Mouse (Mus musculus) hindbrain, embryonic 12.5 days (tissue): ENCODE measurements around the gene Pxmp4. TPM values are rescaled to one million over a fixed set of nuclear protein-coding genes. Genes with fewer than 3 reads are reported as not detected.

Experiments used
- ATAC-seq: fragments of 200-750 bp; cut with Nextera tagmentation; 2 replicates; pipeline ENCODE4 v1.8.0; 2017; ENCODE audit warnings: moderate TSS enrichment; ENCODE audit not compliant: low FRiP score
- H3K27ac ChIP-seq: fragments of 300-500 bp; sonication (generic); 2 replicates; pipeline ENCODE4 v1.5.1; 2016; ENCODE audit warnings: mild to moderate bottlenecking
- H3K27me3 ChIP-seq: fragments of 300-500 bp; sonication (generic); 2 replicates; pipeline ENCODE4 v1.6.1; 2016; ENCODE audit warnings: mild to moderate bottlenecking
- H3K36me3 ChIP-seq: fragments of 300-500 bp; sonication (generic); 2 replicates; pipeline ENCODE4 v1.6.1; 2016; ENCODE audit warnings: mild to moderate bottlenecking
- H3K4me1 ChIP-seq: fragments of 300-500 bp; sonication (generic); 2 replicates; pipeline ENCODE4 v1.6.1; 2016
- H3K4me2 ChIP-seq: fragments of 300-500 bp; sonication (generic); replicated peaks from 2 replicates; pipeline ENCODE4 v1.6.1; 2016; ENCODE audit warnings: mild to moderate bottlenecking
- H3K4me3 ChIP-seq: fragments of 300-500 bp; sonication (generic); 2 replicates; pipeline ENCODE4 v1.5.1; 2016; ENCODE audit warnings: mild to moderate bottlenecking
- H3K9ac ChIP-seq: fragments of 300-500 bp; sonication (generic); 2 replicates; pipeline ENCODE4 v1.6.1; 2016; ENCODE audit warnings: mild to moderate bottlenecking, moderate library complexity
- H3K9me3 ChIP-seq: fragments of 300-500 bp; sonication (generic); replicated peaks from 2 replicates; pipeline ENCODE4 v1.6.1; 2016; ENCODE audit warnings: mild to moderate bottlenecking
- WGBS: fragments of 180-500 bp; shearing (Covaris S2); methylation state at CpG from one replicate; pipeline ENCODE4 v1.1.7; 2016; 5-methylcytosine and 5-hydroxymethylcytosine counted together
- polyA plus RNA-seq: library from polyadenylated mRNA; unstranded; fragments of >200 nt; fragmentation: Nextera tagmentation; extraction: Ambion mirVana; gene quantifications from 2 replicates; pipeline ENCODE4 v1.2.1, GENCODE M21; 2016

Pxmp4 gene
- polyA plus RNA-seq, 1 experiment from 2014 or later, result 14.1 TPM

DNA sequence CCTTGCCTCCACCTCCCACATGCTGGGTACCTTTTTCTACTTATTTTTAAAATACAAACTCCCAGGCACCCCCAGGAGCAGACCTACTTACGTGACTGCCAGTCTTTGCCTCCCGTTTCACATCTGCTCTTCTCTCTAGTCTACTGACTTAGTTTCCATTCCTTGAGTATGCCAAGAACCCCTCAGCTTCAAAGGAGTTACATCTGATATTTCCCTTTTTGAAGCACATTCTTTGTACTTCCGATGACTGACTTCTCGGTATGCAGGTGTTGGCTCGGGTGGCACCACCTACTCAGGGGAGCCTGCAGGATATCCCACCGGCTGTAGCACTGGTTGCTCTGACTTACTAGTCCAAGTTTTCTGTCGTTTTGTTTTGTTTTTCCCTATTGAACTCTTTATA is 648 bp upstream of the Pxmp4 start:
- 38% methylated on average over 7 of the region's 7 CpGs for WGBS

DNA sequence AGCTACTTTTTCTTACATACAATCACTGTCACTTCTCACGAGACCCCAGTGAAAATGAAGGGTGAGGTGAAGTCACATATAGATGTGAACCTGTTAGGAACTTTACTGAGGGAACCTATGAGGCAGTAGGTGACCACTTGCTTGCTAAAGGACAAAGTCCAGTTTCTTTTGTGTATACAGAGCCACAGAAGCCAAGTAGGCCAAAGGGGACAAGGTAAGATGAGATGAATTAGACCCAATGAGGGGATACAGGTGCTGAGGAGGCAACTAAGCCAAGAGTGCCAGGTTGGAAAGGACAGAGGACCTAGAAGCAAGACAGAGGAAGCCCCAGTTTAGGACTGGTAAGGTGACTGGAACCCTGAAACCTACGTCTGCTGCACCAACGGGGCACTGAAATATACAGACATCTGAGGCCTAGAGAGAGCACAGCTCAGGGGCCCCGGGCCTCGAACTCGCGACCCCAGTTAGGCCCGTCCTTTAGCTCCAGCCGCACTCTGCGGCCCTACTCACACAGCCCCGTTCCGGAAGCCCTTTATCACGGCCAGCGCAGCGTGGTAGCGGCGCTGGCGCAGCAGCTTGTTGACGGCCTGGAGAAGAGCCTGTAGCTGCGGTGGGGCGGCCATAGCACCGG is 386 bp downstream of the Pxmp4 start:
- ATAC-seq, result no peak; the same call in 1 of the 2 replicates
- peaks cover 13% of the 10 kb centered on the region for H3K4me1 ChIP-seq
- H3K4me3 ChIP-seq, result peak overlapping the region; percentile 70
- peak overlapping the region; percentile 67 for H3K4me2 ChIP-seq
- peak overlapping the region; percentile 80 for H3K9ac ChIP-seq
- 17% methylated on average over 22 of the region's 22 CpGs for WGBS
- H3K9me3 ChIP-seq, result no peaks in the 10 kb centered on the region
- no peaks in the 10 kb centered on the region for H3K27me3 ChIP-seq
- peak overlapping the region; percentile 26 for H3K27ac ChIP-seq
- no peaks in the 10 kb centered on the region for H3K36me3 ChIP-seq

More for the DNA sequence above, 648 bp upstream of the Pxmp4 start:
- Histone ChIP-seq H3K4me3 (peak overlapping the region; percentile 70), H3K27ac (no peak overlapping the region), H3K9me3 (no peaks in the 10 kb centered on the region), H3K4me1 (peaks cover 13% of the 10 kb centered on the region), H3K4me2 (peak overlapping the region; percentile 67), H3K27me3 (no peaks in the 10 kb centered on the region), H3K9ac (no peak overlapping the region), H3K36me3 (no peaks in the 10 kb centered on the region)
- ATAC-seq, result no peak

GRCm38 (mm10) chr2:154601324-154601723 is 2.2 kb downstream of the Pxmp4 start:
- Histone ChIP-seq H3K4me1 (peaks cover 13% of the 10 kb centered on the region), H3K36me3 (no peaks in the 10 kb centered on the region), H3K27ac (no peak overlapping the region), H3K9me3 (no peaks in the 10 kb centered on the region), H3K9ac (no peak overlapping the region), H3K4me2 (no peak overlapping the region), H3K4me3 (no peak overlapping the region), H3K27me3 (no peaks in the 10 kb centered on the region)
- no peak for ATAC-seq
- WGBS, result 72% methylated on average over 3 of the region's 3 CpGs

- H3K4me2 ChIP-seq, result no peak overlapping the region
- no peaks in the 10 kb centered on the region for H3K9me3 ChIP-seq
- ATAC-seq, result no peak
- 68% methylated on average over 6 of the region's 6 CpGs for whole genome bisulfite sequencing
- no peak overlapping the region for H3K9ac ChIP-seq
- H3K36me3 ChIP-seq, result no peaks in the 10 kb centered on the region
- H3K4me3 ChIP-seq, result no peak overlapping the region
- H3K27me3 ChIP-seq, result no peaks in the 10 kb centered on the region
- H3K4me1 ChIP-seq, result peaks cover 13% of the 10 kb centered on the region
- H3K27ac ChIP-seq, result no peak overlapping the region
Observed at GRCm38 (mm10) chr2:154600586-154600985, 2.9 kb downstream of the Pxmp4 start.

- H3K27me3 ChIP-seq, result no peaks in the 10 kb centered on the region
- H3K9ac ChIP-seq, result no peak overlapping the region
- H3K4me2 ChIP-seq, result no peak overlapping the region
- ATAC-seq, result no peak
- no peak overlapping the region for H3K27ac ChIP-seq
- WGBS, result 92% methylated on average over 3 of the region's 3 CpGs
- H3K9me3 ChIP-seq, result no peaks in the 10 kb centered on the region
- H3K4me3 ChIP-seq, result no peak overlapping the region
- H3K4me1 ChIP-seq, result peaks cover under 1% of the 10 kb centered on the region; the same call in 1 of the 2 replicates
- peaks cover 13% of the 10 kb centered on the region; the same call in 1 of the 2 replicates for H3K36me3 ChIP-seq
Observed at GRCm38 (mm10) chr2:154597399-154597798, 6.1 kb downstream of the Pxmp4 start.

DNA sequence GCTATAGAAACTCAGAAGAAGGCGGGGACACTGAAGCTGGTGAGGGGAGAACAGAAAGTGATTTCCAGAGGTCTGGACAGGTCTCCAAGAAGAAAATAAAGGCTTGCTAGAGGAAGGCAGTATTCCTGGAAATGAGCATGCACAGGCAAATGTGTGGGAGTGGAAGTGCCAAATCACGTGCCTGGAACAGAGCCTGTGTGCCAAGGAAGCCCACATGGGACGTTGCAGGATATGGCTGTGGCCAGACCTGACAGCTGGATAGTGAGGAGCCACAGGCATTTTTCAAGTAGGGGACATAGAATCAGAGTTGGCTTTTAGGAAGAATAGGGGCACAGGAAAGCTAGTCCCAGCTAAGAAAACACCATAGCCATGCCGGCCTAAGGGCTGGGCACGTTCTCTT is 7.7 kb downstream of the Pxmp4 start:
- whole genome bisulfite sequencing, result 78% methylated on average over 5 of the region's 5 CpGs
- Histone ChIP-seq H3K4me2 (no peak overlapping the region), H3K27me3 (no peaks in the 10 kb centered on the region), H3K27ac (no peak overlapping the region), H3K4me1 (no peaks in the 10 kb centered on the region), H3K4me3 (no peak overlapping the region), H3K36me3 (peaks cover 13% of the 10 kb centered on the region; the same call in 1 of the 2 replicates), H3K9ac (no peak overlapping the region), H3K9me3 (no peaks in the 10 kb centered on the region)
- ATAC-seq, result no peak

DNA sequence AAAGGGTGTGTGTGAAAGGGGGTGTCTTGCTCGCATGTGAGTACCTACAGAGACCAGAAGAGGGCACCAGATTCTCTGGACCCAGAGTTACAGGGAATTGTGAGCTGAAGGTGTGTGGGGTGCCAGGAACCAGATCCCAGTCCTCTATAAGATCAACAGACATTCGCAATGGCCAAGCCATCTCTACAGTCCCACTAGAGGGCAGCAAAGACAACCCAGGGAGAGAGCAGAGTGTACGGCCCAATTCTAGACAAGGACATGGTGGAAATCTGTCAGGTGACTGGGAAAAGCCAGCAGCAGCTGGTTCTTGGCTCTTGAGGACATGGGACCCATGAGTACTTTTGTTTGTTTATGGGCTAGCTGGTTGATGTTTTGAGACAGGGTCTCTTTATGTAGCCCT is 10.5 kb downstream of the Pxmp4 start:
- no peak overlapping the region for H3K27ac ChIP-seq
- 61% methylated on average over 3 of the region's 3 CpGs for WGBS
- H3K27me3 ChIP-seq, result no peaks in the 10 kb centered on the region
- H3K4me1 ChIP-seq, result no peaks in the 10 kb centered on the region
- peaks cover 13% of the 10 kb centered on the region; the same call in 1 of the 2 replicates for H3K36me3 ChIP-seq
- ATAC-seq, result no peak
- no peaks in the 10 kb centered on the region for H3K9me3 ChIP-seq
- no peak overlapping the region for H3K4me2 ChIP-seq
- no peak overlapping the region for H3K9ac ChIP-seq
- H3K4me3 ChIP-seq, result no peak overlapping the region

DNA sequence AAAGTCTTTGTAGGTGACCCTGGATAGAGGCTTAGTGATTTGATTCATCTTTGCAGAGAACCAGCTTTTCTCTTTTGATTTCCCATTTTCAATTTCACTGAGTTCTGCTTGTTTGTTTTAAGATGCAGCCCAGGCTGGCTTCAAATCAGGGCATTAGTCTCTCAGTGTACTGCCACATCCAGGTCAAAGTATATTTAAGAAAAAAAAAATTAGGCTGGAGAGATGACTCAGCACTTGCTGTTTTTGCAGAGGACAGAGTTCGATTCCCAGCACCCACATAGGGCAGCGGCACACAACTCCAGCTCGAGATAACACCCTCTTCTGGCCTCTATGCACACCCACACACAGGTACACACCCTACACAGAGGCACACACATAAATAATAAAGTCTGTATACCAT is 12.3 kb downstream of the Pxmp4 start:
- peaks cover 13% of the 10 kb centered on the region; the same call in 1 of the 2 replicates for H3K36me3 ChIP-seq
- ATAC-seq, result no peak
- no peak overlapping the region for H3K4me2 ChIP-seq
- H3K9ac ChIP-seq, result no peak overlapping the region
- 90% methylated on average over 3 of the region's 3 CpGs for WGBS
- H3K4me1 ChIP-seq, result no peaks in the 10 kb centered on the region
- H3K9me3 ChIP-seq, result no peaks in the 10 kb centered on the region
- H3K4me3 ChIP-seq, result no peak overlapping the region
- H3K27me3 ChIP-seq, result no peaks in the 10 kb centered on the region
- H3K27ac ChIP-seq, result no peak overlapping the region

- Histone ChIP-seq H3K4me2 (no peak overlapping the region), H3K9me3 (no peaks in the 10 kb centered on the region), H3K36me3 (peaks cover 7% of the 10 kb centered on the region; the same call in 1 of the 2 replicates), H3K4me3 (no peak overlapping the region), H3K9ac (no peak overlapping the region), H3K27ac (no peak overlapping the region), H3K4me1 (peaks cover 17% of the 10 kb centered on the region), H3K27me3 (no peaks in the 10 kb centered on the region)
- ATAC-seq, result no peak
- 81% methylated on average over 4 of the region's 4 CpGs for WGBS
Observed at GRCm38 (mm10) chr2:154589051-154589450, 14.5 kb downstream of the Pxmp4 start.

DNA sequence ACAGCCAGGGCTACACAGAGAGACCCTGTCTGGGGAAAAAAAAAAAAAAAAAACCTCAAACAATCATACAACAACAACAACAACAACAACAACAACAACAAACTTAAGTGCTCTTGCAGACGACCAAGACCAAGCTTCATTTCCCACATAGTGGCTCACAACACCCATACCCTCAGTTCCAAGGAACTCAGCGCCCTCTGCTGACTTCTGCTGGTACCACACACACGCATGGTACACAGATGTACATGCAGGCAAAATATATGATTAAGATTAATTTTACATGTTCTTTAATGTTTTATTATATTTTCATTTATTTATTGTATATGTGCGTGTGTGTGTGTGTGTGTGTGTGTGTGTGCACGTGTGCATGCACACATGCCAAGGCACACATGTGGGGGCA is 17.1 kb downstream of the Pxmp4 start:
- Histone ChIP-seq H3K4me3 (no peak overlapping the region), H3K4me1 (peaks cover 21% of the 10 kb centered on the region), H3K4me2 (no peak overlapping the region), H3K36me3 (no peaks in the 10 kb centered on the region; the same call in 1 of the 2 replicates), H3K27ac (no peak overlapping the region), H3K9me3 (no peaks in the 10 kb centered on the region), H3K9ac (no peak overlapping the region), H3K27me3 (no peaks in the 10 kb centered on the region)
- 81% methylated on average over 5 of the region's 5 CpGs for WGBS
- ATAC-seq, result no peak

- 68% methylated on average over 17 of the region's 17 CpGs for WGBS
- H3K36me3 ChIP-seq, result no peaks in the 10 kb centered on the region; the same call in 1 of the 2 replicates
- H3K4me1 ChIP-seq, result peaks cover 21% of the 10 kb centered on the region
- peak overlapping the region; percentile 58; the same call in 1 of the 2 replicates for H3K27ac ChIP-seq
- H3K4me2 ChIP-seq, result no peak overlapping the region
- H3K27me3 ChIP-seq, result no peaks in the 10 kb centered on the region
- ATAC-seq, result no peak
- H3K4me3 ChIP-seq, result no peak overlapping the region
- H3K9ac ChIP-seq, result no peak overlapping the region
- no peaks in the 10 kb centered on the region for H3K9me3 ChIP-seq
Observed at GRCm38 (mm10) chr2:154584931-154585601, 18.4 kb downstream of the Pxmp4 start.

DNA sequence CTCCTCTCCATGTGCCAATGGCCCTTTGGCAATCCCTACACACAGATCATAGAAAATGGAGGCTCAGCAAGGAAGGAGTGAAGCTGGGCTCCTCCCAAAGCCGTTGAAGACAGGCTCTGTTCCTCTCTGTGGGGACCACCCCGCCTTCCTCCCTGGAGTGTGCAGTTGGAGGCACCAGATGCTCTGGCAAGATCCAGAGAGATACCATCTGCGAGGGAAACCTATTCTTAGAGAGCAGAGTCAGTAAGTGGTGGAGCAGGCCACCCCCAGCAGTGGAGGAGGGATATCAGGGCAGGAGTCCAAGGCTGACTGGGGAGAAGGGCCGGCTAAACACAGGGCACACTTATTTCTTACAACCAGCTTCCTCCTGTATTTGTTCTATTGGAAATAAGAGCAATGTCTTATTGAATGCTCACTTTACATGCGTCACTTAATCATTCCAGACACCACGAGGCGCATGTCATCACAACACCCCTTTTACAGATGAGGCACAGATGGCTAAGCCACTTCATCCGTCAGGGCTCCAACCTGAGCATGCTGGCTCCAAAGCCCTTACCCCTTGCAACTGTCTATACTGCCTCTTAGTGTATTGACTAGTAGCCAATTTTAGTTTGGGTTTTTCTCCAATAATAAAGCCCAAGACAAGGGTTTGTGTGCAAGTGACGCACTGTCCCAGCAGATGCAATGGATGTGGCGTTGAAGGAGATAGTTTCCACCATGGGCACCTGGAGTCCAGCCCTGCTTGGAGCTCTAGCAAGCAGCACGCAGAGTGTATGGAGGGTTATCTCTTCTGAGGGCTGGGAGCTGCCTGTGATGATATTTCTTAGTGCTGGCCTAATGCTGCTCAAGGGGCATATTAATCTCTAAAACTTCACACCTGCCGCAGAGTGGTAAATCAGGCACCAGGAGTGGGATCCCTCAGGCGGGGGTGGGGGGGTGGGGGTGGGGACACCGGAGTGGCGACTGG is 19.3 kb downstream of the Pxmp4 start:
- H3K9me3 ChIP-seq, result no peaks in the 10 kb centered on the region
- peaks cover 21% of the 10 kb centered on the region for H3K4me1 ChIP-seq
- 59% methylated on average over 15 of the region's 15 CpGs for WGBS
- peak; percentile 62 for ATAC-seq
- H3K4me2 ChIP-seq, result no peak overlapping the region
- no peaks in the 10 kb centered on the region; the same call in 1 of the 2 replicates for H3K36me3 ChIP-seq
- H3K4me3 ChIP-seq, result no peak overlapping the region
- peak overlapping the region; percentile 58 for H3K27ac ChIP-seq
- H3K9ac ChIP-seq, result no peak overlapping the region
- H3K27me3 ChIP-seq, result no peaks in the 10 kb centered on the region
